Mouse (Mus musculus) lung, adult 18-20 months (tissue): ENCODE measurements around the gene Lypd4.
"Not testable (repeated sequence)": the region's sequence is repeated elsewhere in the genome, so short reads cannot be mapped to it uniquely, and the experiment has no call there.

ENCODE experiments used
- DNase-seq, 2 experiments: peaks; one replicate each; pipeline ENCODE4 v3.0.0; 2022; ENCODE audit warnings: mixed read lengths in 2 of 2

The Lypd4 gene

GRCm38 (mm10) chr7:24869532-24870165 lies at the start of gene Lypd4, which contains the start of gene Dmrtc2:
Lypd4 (minus strand) TSS chr7:24869941.
Dmrtc2 (plus strand) TSS chr7:24870057.
- DNase-seq = no peak

- no peak for DNase-seq
Observed at GRCm38 (mm10) chr7:24918763-24919323, 49.1 kb upstream of the Lypd4 start.

GRCm38 (mm10) chr7:24912480-24912879 lies 42.7 kb upstream of the Lypd4 start:
- no peak for DNase-seq

GRCm38 (mm10) chr7:24907211-24907748 lies 37.5 kb upstream of the Lypd4 start:
- peak; percentile 80 to 87 for DNase-seq

- no peak for DNase-seq
Observed at GRCm38 (mm10) chr7:24906551-24906950, 36.8 kb upstream of the Lypd4 start.

- peak; percentile 65 to 72 for DNase-seq
Observed at GRCm38 (mm10) chr7:24904936-24905335, 35.2 kb upstream of the Lypd4 start.

GRCm38 (mm10) chr7:24904070-24904483 lies 34.3 kb upstream of the Lypd4 start:
- peak; percentile 98 to 99 for DNase-seq

GRCm38 (mm10) chr7:24903444-24903825 lies 33.7 kb upstream of the Lypd4 start:
- no peak for DNase-seq

GRCm38 (mm10) chr7:24902630-24903443 lies 33.1 kb upstream of the Lypd4 start, which contains the start of gene Arhgef1:
Arhgef1 (plus strand) TSS chr7:24902912.
- peak; percentile 77 to 80 for DNase-seq

- no peak for DNase-seq
Observed at GRCm38 (mm10) chr7:24902264-24902629, 32.5 kb upstream of the Lypd4 start.

GRCm38 (mm10) chr7:24901842-24902241 lies 32.1 kb upstream of the Lypd4 start:
- DNase-seq = no peak

- DNase-seq = no peak
Observed at GRCm38 (mm10) chr7:24901114-24901513, 31.4 kb upstream of the Lypd4 start.

GRCm38 (mm10) chr7:24897959-24898358 lies 28.2 kb upstream of the Lypd4 start:
- no peak for DNase-seq

- peak in 1 of 2 experiments; percentile 37 for DNase-seq
Observed at GRCm38 (mm10) chr7:24897224-24897623, 27.5 kb upstream of the Lypd4 start, which contains the start of gene Cd79a. Cd79a (plus strand) TSS chr7:24897381.

- no peak for DNase-seq
Observed at GRCm38 (mm10) chr7:24896269-24896668, 26.5 kb upstream of the Lypd4 start.

GRCm38 (mm10) chr7:24895749-24896148 lies 26.0 kb upstream of the Lypd4 start:
- not testable (repeated sequence) for DNase-seq

- DNase-seq = no peak
Observed at GRCm38 (mm10) chr7:24892125-24892583, 22.4 kb upstream of the Lypd4 start.

GRCm38 (mm10) chr7:24891241-24892124 lies 21.7 kb upstream of the Lypd4 start:
- no peak for DNase-seq

- peak; percentile 87 to 89 for DNase-seq
Observed at GRCm38 (mm10) chr7:24890281-24891216, 20.8 kb upstream of the Lypd4 start.

- no peak for DNase-seq
Observed at GRCm38 (mm10) chr7:24889431-24890220, 19.9 kb upstream of the Lypd4 start.
